Mouse (Mus musculus): ENCODE measurements at regions not wholly inside any gene's neighbourhood (a gene's known extent, or its start where the extent isn't known, plus 50 kb on each side); places are given as distances from the start of the nearest gene placed in this dataset.

- ATAC-seq (no peak), DNase-seq (no peak)
- no peaks in the 10 kb centered on the region for H3K27me3 ChIP-seq (ENCODE audit: insufficient read depth, low read length)
- no peak overlapping the region for H3K27ac ChIP-seq (ENCODE audit: low read depth, low read length)
- H3K4me1 ChIP-seq (ENCODE audit: insufficient read depth), result no peaks in the 10 kb centered on the region
- no peak overlapping the region for H3K4me2 ChIP-seq (ENCODE audit: low read depth)
- no peaks in the 10 kb centered on the region for H3K9me3 ChIP-seq (ENCODE audit: low read length)
- H3K9ac ChIP-seq, result no peak overlapping the region
- H3K4me3 ChIP-seq (ENCODE audit: low read depth, low read length), result no peak overlapping the region
- WGBS, result 70% methylated on average over 1 of the region's 1 CpGs
- TF ChIP-seq CTCF (IDR thresholded peaks at IDR 0.05; ENCODE audit: low read depth), result no peak
- H3K36me3 ChIP-seq (ENCODE audit: insufficient read depth), result no peaks in the 10 kb centered on the region
Measured at GRCm38 (mm10) chr14:101067082-101067481, 133.0 kb downstream of the Prr30 start.

- Histone ChIP-seq H3K4me3 (ENCODE audit: low read depth, low read length) (no peak overlapping the region), H3K4me2 (ENCODE audit: low read depth) (no peak overlapping the region), H3K27me3 (ENCODE audit: insufficient read depth, low read length) (no peaks in the 10 kb centered on the region), H3K9me3 (ENCODE audit: low read length) (no peaks in the 10 kb centered on the region), H3K4me1 (ENCODE audit: insufficient read depth) (no peaks in the 10 kb centered on the region), H3K27ac (ENCODE audit: low read depth, low read length) (no peak overlapping the region), H3K36me3 (ENCODE audit: insufficient read depth) (no peaks in the 10 kb centered on the region), H3K9ac (no peak overlapping the region)
- peak; percentile 62; the same call in 1 of the 2 replicates for ATAC-seq
- 44% methylated on average over 2 of the region's 2 CpGs for WGBS
- no peak for DNase-seq
- TF ChIP-seq CTCF (IDR thresholded peaks at IDR 0.05; ENCODE audit: low read depth), result no peak
Measured at GRCm38 (mm10) chr14:101056874-101057273, 143.3 kb downstream of the Prr30 start.

- H3K4me3 ChIP-seq (ENCODE audit: low read depth, low read length), result no peak overlapping the region
- peak; percentile 67 for DNase-seq
- H3K9ac ChIP-seq, result no peak overlapping the region
- peak; percentile 87 for ATAC-seq
- H3K4me1 ChIP-seq (ENCODE audit: insufficient read depth), result no peaks in the 10 kb centered on the region
- no peaks in the 10 kb centered on the region for H3K36me3 ChIP-seq (ENCODE audit: insufficient read depth)
- H3K9me3 ChIP-seq (ENCODE audit: low read length), result no peaks in the 10 kb centered on the region
- no peak overlapping the region for H3K27ac ChIP-seq (ENCODE audit: low read depth, low read length)
- H3K27me3 ChIP-seq (ENCODE audit: insufficient read depth, low read length), result no peaks in the 10 kb centered on the region
- no peak overlapping the region for H3K4me2 ChIP-seq (ENCODE audit: low read depth)
- WGBS, result 17% methylated on average over 3 of the region's 3 CpGs
- no peak for TF ChIP-seq CTCF (IDR thresholded peaks at IDR 0.05; ENCODE audit: low read depth)
Measured at GRCm38 (mm10) chr14:101055915-101056314, 144.2 kb downstream of the Prr30 start.

- Histone ChIP-seq H3K9ac (no peak overlapping the region), H3K27ac (ENCODE audit: low read depth, low read length) (no peak overlapping the region), H3K4me3 (ENCODE audit: low read depth, low read length) (no peak overlapping the region), H3K27me3 (ENCODE audit: insufficient read depth, low read length) (no peaks in the 10 kb centered on the region), H3K4me1 (ENCODE audit: insufficient read depth) (no peaks in the 10 kb centered on the region), H3K36me3 (ENCODE audit: insufficient read depth) (no peaks in the 10 kb centered on the region), H3K4me2 (ENCODE audit: low read depth) (no peak overlapping the region), H3K9me3 (ENCODE audit: low read length) (no peaks in the 10 kb centered on the region)
- no peak for ATAC-seq
- WGBS, result 24% methylated on average over 4 of the region's 4 CpGs
- no peak for TF ChIP-seq CTCF (IDR thresholded peaks at IDR 0.05; ENCODE audit: low read depth)
- no peak for DNase-seq
Measured at GRCm38 (mm10) chr14:101054786-101055185, 145.3 kb downstream of the Prr30 start.

DNA sequence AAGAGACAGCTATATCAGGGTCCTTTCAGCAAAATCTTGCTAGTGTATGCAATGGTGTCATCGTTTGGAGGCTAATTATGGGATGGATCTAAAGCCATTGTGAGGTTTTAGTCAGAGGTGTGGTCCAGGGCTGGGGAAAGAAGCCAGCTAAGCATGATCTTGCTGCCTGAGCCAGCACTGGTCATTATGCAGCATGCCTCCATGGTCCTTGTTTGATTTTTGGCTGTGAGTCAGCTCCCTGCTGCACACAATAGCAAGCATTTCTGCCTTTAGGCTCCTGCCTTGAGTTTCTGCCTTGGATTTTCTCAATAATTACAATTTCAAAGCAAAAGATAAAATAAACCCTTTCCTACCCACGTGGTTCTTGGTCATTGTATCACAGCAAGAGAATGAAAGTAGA lies 147.4 kb downstream of the Prr30 start:
- TF ChIP-seq CTCF (IDR thresholded peaks at IDR 0.05; ENCODE audit: low read depth), result no peak
- Histone ChIP-seq H3K4me2 (ENCODE audit: low read depth) (no peak overlapping the region), H3K4me3 (ENCODE audit: low read depth, low read length) (no peak overlapping the region), H3K27me3 (ENCODE audit: insufficient read depth, low read length) (no peaks in the 10 kb centered on the region), H3K9me3 (ENCODE audit: low read length) (no peaks in the 10 kb centered on the region), H3K4me1 (ENCODE audit: insufficient read depth) (no peaks in the 10 kb centered on the region), H3K36me3 (ENCODE audit: insufficient read depth) (no peaks in the 10 kb centered on the region), H3K9ac (no peak overlapping the region), H3K27ac (ENCODE audit: low read depth, low read length) (no peak overlapping the region)
- DNase-seq, result no peak
- no peak for ATAC-seq
- WGBS, result 38% methylated on average over 2 of the region's 2 CpGs

DNA sequence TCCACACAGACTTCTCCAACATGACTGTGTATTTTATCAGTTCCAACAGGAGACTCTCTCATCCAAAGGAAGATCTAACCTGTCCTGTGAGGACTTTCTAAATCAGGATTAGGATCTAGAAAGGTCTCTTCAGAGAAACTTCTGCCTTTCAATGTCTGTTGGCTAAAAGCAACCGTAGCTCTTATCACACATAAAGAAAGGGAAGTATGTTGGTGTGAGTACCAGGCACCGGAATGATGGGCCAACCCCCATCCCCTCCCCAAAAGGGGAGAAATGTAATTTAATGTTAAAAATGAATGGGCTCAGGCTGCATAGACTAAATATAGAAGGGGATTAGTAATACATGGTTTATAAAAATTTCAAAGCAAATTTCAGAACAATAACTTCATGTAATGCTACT lies 149.9 kb downstream of the Prr30 start:
- Histone ChIP-seq H3K4me3 (ENCODE audit: low read depth, low read length) (no peak overlapping the region), H3K9ac (no peak overlapping the region), H3K27me3 (ENCODE audit: insufficient read depth, low read length) (no peaks in the 10 kb centered on the region), H3K4me2 (ENCODE audit: low read depth) (no peak overlapping the region), H3K9me3 (ENCODE audit: low read length) (no peaks in the 10 kb centered on the region), H3K27ac (ENCODE audit: low read depth, low read length) (no peak overlapping the region), H3K4me1 (ENCODE audit: insufficient read depth) (no peaks in the 10 kb centered on the region), H3K36me3 (ENCODE audit: insufficient read depth) (no peaks in the 10 kb centered on the region)
- no peak for DNase-seq
- TF ChIP-seq CTCF (IDR thresholded peaks at IDR 0.05; ENCODE audit: low read depth), result no peak
- no peak for ATAC-seq
- whole genome bisulfite sequencing, result 86% methylated on average over 2 of the region's 2 CpGs

DNA sequence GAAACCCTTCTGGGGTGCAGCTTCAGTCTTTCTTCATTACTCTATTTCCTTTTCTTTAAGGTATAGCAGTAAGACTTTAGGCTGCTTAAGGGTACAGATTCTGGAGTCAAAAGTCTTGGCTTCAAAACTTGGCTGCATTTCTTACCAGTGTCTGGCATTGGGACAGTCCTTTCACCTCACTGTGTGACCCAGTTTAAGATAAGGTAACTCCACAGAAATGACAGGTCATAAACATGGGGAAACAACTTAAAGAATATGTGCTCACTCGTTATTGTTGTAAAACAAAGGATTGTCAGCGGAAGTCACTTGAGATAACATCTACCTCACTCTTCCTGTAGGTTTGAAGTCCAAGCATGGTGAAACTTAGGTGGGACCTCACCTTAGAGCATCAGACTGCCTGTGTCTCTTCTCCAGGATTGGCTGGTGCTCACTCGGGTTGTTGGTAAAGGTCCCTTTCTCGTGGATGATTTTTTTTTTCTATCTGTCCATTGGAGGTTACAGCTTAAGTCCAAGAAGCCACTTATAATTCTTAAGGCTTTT lies 150.4 kb downstream of the Prr30 start:
- 89% methylated on average over 4 of the region's 4 CpGs for WGBS
- H3K27ac ChIP-seq (ENCODE audit: low read depth, low read length), result no peak overlapping the region

More for the DNA sequence above, 150.4 kb downstream of the Prr30 start:
- Histone ChIP-seq H3K36me3 (ENCODE audit: insufficient read depth) (no peaks in the 10 kb centered on the region), H3K4me2 (ENCODE audit: low read depth) (no peak overlapping the region), H3K4me3 (ENCODE audit: low read depth, low read length) (no peak overlapping the region), H3K4me1 (ENCODE audit: insufficient read depth) (no peaks in the 10 kb centered on the region), H3K9me3 (ENCODE audit: low read length) (no peaks in the 10 kb centered on the region), H3K27me3 (ENCODE audit: insufficient read depth, low read length) (no peaks in the 10 kb centered on the region), H3K9ac (no peak overlapping the region)
- ATAC-seq, result no peak
- no peak for TF ChIP-seq CTCF (IDR thresholded peaks at IDR 0.05; ENCODE audit: low read depth)
- no peak for DNase-seq

Data from forebrain, postnatal 0 days (tissue).